Mouse (Mus musculus) embryo, embryonic 11.5 days (tissue): ENCODE data around the gene Nup43.
A peak's percentile ranks its signal among the peaks of the same experiment; 100 is the strongest.
"Not testable (repeated sequence)": the region's sequence is repeated elsewhere in the genome, so short reads cannot be mapped to it uniquely, and the experiment has no call there.

Source experiments
- DNase-seq: peaks from one replicate; pipeline ENCODE4 v3.0.0-alpha.2; 2012; ENCODE audit warnings: low read depth, low spot score

Gene Nup43

GRCm38 (mm10) chr10:7667342-7667802 lies at the start of gene Nup43:
Nup43 (plus strand) TSS chr10:7667503.
- peak; percentile 82 for DNase-seq

DNA sequence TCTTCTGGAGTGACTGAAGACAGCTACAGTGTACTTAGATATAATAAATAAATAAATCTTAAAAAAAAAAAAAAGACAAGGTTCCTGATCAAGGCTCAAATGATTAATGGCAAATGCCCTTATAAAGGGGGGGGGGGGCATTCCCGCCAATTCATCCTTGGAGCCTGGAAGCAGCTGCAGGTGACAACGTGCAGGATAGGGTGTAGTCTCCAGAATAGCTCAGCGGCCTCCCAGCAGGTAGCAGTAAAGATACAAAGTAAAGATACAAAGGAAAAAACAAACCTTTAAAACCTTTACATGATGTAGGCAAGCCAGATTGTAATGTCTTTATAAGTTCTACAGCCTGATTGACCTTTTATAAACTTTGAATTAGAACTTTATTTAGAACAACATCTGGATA lies 49.7 kb upstream of the Nup43 start:
- DNase-seq = not testable (repeated sequence)

- DNase-seq = no peak
Measured at GRCm38 (mm10) chr10:7619821-7620241, 47.5 kb upstream of the Nup43 start.

GRCm38 (mm10) chr10:7620723-7621122 lies 46.6 kb upstream of the Nup43 start:
- DNase-seq = no peak

DNA sequence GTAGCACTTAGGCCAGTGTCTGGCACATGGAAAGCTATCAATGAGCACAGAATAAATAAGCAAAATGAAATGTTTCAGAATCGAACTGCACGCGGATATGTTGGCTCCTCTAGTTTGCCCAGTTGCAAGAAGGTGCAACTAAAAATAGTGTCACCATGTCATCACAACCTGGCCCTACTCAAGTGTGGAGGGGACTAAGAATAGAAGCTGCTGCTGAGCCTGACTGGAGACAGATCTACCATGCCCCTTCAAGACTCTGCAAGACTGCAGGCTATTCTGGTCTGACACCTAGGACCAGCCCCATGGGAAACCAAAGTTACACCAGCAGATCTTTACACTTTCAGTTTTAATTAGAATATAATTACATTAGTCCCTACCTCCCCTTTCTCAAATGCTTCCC lies 44.9 kb upstream of the Nup43 start:
- DNase-seq = no peak

- no peak for DNase-seq
Measured at GRCm38 (mm10) chr10:7623861-7624518, 43.3 kb upstream of the Nup43 start.

DNA sequence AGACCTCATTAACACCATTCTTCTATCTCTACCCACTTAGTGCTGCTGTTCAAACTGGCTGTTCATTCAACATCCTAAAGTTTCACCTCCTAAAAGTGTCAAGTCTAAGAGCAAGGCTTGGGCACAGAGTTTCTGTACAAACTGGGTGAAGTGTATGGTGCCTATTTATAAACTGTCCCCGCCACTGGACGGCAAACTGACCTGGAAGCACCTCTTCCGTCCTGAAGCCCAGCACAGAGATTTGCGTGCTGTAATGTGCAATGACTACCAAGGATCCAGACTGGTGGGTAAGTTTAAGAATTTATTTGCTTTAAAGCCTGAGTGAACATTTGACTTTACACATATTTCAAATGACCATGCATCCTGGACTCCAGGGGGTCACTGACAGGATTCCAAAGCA lies 38.2 kb upstream of the Nup43 start:
- no peak for DNase-seq

DNA sequence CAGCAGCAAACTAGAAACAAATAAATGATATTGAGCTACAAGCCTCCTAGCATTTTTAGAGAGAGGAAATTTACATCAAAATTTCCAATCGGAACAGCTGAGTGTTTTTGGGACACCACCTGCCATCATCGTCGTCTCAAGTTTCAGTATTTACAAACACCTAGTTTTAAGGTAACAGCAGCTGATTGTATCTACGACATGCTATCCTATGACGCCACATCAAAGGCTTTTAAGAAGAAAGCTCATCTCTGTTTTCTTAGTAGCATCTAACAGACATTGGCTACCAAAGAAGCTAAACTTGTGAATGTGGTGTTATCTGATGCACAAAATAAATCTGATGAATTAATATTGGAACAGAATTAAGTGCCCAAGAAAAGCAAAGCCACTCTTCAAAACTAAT lies 37.0 kb upstream of the Nup43 start:
- no peak for DNase-seq

DNA sequence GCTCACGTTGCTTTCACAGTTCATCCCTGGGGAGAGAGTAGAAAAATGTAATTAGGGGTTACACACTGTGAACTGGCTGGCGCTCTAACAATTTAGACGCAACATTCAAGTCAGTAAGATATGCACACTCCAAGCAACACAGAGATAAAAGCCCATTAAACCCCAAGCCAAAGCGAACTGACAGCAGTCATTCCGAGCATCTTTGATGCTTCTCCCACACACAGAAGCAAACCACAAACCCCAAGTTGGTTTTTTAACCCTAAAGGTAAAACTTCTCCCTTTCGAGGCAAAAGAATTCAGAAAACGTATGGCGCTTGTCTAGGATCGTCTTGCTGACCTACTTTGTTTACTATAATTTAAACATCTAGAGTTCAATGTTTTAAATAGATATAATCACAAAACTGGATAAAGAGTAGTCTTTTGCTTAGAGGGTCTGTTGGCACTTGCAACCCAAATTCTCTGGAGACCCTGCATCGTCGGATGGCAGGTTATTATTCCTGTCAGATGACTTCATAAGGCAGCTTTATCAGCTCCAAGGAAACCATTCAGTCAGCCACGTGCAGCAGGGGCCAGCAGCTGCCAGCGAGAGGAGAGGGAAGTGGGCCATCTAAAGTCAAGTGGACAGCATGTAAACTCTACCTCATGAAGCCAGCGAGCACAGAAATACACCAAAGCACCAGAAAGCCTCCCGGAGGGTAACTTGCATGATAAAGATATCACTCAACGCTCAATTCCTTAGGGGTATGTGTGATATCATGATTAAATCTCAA lies 36.2 kb upstream of the Nup43 start:
- no peak for DNase-seq

DNA sequence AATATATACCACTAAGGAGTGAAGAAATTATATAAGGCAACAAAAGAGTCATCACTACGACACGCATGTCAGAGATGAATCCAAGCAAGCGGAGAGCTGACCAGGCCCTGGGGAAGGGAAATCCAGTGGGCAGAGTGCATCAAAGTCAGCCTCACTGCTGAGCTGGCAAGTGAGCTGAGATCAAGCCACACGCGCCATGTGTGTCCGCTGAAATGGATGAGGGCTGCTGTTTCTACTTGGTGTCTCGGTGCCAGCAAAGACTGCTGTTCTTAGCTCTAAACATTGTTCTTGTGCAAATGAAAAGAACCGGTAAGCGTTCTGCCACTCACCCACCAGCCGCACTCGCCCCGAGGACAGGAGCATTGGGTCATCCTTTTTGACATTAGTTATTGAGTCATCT lies 26.9 kb upstream of the Nup43 start:
- no peak for DNase-seq

- DNase-seq = no peak
Measured at GRCm38 (mm10) chr10:7645911-7646310, 21.4 kb upstream of the Nup43 start.

GRCm38 (mm10) chr10:7649059-7649458 lies 18.2 kb upstream of the Nup43 start:
- no peak for DNase-seq

DNA sequence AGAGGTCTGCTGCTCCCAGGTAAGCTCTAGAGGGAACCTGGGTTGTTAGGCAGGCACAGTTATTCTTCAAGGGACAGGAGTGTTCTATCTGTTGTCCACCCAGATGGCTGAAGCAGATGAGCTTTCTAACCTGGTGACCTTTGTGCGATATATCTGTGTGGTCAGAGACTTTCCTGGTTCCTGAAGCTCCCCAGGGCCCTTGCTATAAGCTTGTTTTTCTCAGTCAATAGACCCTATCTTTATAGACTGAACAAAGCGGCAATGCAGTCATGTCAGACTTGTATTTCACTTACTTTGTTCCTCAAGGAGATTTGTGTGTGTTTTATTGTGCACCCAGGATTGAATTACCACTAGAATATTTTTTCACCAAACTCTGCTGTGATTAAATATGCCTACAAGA lies 16.2 kb upstream of the Nup43 start:
- DNase-seq = no peak

GRCm38 (mm10) chr10:7662471-7663141 lies 4.7 kb upstream of the Nup43 start:
- DNase-seq = peak; percentile 49

DNA sequence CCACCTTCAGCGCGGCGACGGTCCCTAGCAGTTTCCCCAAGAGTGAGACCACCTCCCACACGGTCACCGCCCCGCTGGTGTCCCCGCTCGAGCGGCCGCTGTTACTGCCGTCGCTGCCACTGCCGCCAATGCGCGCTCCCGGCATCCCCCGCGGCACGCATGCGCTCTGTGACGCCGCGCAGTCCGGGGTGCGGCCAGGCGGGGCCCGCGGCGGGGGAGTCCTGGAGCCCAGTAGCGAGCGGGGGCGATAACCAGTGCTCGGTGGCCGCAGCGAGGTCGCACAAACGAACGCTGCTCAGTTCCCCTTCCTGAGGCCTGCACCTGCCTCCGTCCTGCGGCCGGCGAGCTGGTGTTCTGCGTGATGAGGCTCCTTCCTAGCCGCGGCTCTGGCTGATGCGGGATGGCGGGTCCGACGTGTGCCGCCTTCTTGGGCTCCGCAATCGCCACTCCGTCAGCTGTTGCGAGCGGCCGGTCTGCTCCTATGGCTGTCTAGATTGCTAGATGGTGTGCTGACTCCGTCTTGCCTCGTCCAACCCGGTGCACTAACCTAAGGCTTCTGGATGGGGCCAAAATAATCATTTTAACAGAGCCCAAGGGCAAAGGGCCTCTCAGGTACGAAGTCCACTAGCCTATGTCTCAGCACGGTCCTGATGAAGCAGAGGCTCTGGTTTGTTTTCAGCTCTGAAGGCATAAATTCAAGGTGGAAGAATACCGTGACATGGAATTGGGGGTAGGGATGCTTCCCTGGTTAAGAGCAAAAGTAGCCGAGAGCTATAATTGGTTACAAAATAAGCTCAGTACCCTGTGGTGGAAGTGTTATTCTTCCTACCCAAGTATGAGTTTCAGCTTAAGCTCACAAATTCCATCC lies 3.9 kb upstream of the Nup43 start:
- DNase-seq = peak; percentile 79

- no peak for DNase-seq
Measured at GRCm38 (mm10) chr10:7664027-7664526, 3.2 kb upstream of the Nup43 start.

- no peak for DNase-seq
Measured at GRCm38 (mm10) chr10:7664889-7665288, 2.4 kb upstream of the Nup43 start.

DNA sequence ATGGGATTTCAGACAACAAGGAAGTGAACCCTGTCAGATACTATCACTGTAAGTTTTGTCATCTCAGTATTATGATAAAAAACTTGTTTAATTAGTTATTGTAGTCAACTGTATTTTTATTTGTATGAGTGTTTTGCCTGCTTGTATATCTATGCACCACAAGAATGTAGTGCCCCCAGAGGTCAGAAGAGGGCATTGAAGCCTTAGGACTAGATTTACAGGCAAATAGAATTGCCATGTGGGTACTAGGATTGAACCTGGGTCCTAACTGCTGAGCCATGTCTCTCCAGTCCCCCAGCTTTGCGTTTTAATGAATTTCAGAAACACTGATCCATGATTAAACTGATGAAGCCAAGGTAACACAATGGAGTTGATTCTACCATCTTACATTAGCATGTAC lies 6.4 kb downstream of the Nup43 start:
- no peak for DNase-seq

GRCm38 (mm10) chr10:7680731-7681301 lies 13.5 kb downstream of the Nup43 start, which contains the start of the genes Pcmt1 and Lats1:
Pcmt1 (minus strand) TSS chr10:7681136.
Lats1 (plus strand) TSS chr10:7681214.
- DNase-seq = peak; percentile 64

- DNase-seq = peak; percentile 44
Measured at GRCm38 (mm10) chr10:7681343-7682025, 14.2 kb downstream of the Nup43 start.
